Mouse (Mus musculus): ENCODE measurements at regions not wholly inside any gene's neighbourhood (a gene's known extent, or its start where the extent isn't known, plus 50 kb on each side); places are given as distances from the start of the nearest gene placed in this dataset.

DNA sequence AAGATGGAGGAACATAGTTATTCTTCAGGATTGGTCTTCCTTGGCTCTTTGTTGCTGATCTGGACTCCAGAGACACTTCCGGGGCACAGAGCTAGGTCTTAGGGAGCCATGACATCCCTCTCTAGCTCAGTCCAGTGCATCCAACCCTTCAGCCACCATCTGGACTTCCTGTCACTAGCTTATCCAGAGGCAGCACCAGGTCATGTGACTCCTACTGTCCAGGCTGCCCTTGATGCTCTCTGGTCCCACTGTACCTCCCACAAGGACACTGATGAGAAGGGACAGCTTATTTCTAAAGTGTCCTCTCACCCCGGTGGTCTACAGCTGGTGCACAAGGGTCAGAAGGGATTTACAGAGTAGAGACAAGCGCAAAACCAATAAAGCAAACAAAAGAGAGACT is 400.7 kb upstream of the Kcnab2 start:
- 75% methylated on average over 3 of the region's 3 CpGs for WGBS
- TF ChIP-seq POLR2A (IDR thresholded peaks at IDR 0.05; ENCODE audit: borderline replicate concordance, extremely low read depth, low read depth, low read length) (no peak), CTCF (IDR thresholded peaks at IDR 0.05; ENCODE audit: insufficient read depth, low read length) (no peak)

DNA sequence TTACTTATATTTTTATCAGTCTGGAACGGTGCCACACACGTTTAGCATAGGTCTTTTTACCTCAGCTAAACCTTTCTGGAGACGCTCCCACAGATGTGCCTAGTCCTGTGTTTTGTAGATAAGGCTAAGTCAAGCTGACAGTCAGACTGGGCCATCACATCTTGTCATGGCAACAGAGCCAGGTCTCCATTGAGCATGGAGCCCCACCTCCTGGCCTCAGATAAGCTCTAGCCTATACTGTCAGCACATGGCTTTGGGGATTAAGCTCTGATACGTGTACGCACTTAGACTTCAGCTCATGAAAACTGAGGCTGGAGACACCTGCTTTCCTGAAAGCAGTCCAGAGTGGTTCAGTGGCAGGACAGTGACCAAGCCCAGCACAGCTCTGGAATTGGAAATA is 392.4 kb upstream of the Kcnab2 start:
- DNase-seq: no peak
- Histone ChIP-seq H3K4me3 (replicated peaks; ENCODE audit: extremely low read depth, low read depth, low read length) (no peak overlapping the region), H3K4me1 (ENCODE audit: control insufficient read depth, insufficient read depth, low read length) (no peaks in the 10 kb centered on the region)
- TF ChIP-seq POLR2A (IDR thresholded peaks at IDR 0.05; ENCODE audit: borderline replicate concordance, extremely low read depth, low read depth, low read length): no peak
- TF ChIP-seq CTCF (IDR thresholded peaks at IDR 0.05; ENCODE audit: insufficient read depth, low read length): no peak
- WGBS: 73% methylated on average over 5 of the region's 5 CpGs

More for the DNA sequence above, 400.7 kb upstream of the Kcnab2 start:
- no peak for DNase-seq
- Histone ChIP-seq H3K4me3 (replicated peaks; ENCODE audit: extremely low read depth, low read depth, low read length) (no peak overlapping the region), H3K4me1 (ENCODE audit: control insufficient read depth, insufficient read depth, low read length) (no peaks in the 10 kb centered on the region)

DNA sequence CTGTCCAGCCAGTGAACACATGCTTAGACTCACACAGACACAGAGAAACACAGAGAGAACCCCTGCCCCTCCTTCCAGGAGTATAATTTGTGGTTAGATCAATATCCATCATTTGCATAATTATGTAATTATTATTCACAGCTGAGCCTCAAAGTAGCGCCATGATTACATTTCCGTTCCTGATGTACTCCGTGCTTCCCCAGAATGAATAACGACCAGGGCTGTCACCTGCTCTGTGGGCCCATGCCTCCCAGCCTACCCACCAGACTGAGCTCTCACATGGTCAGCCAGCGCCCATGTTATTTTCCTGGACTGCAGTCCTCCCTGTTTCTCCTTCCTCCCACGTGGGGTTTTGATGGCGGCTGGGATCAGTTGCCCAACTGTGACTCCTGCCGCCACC is 388.2 kb upstream of the Kcnab2 start:
- no peak for DNase-seq
- Histone ChIP-seq H3K4me1 (ENCODE audit: control insufficient read depth, insufficient read depth, low read length) (no peaks in the 10 kb centered on the region), H3K4me3 (replicated peaks; ENCODE audit: extremely low read depth, low read depth, low read length) (no peak overlapping the region)
- TF ChIP-seq POLR2A (IDR thresholded peaks at IDR 0.05; ENCODE audit: borderline replicate concordance, extremely low read depth, low read depth, low read length) (no peak), CTCF (IDR thresholded peaks at IDR 0.05; ENCODE audit: insufficient read depth, low read length) (no peak)
- WGBS: 86% methylated on average over 8 of the region's 8 CpGs

DNA sequence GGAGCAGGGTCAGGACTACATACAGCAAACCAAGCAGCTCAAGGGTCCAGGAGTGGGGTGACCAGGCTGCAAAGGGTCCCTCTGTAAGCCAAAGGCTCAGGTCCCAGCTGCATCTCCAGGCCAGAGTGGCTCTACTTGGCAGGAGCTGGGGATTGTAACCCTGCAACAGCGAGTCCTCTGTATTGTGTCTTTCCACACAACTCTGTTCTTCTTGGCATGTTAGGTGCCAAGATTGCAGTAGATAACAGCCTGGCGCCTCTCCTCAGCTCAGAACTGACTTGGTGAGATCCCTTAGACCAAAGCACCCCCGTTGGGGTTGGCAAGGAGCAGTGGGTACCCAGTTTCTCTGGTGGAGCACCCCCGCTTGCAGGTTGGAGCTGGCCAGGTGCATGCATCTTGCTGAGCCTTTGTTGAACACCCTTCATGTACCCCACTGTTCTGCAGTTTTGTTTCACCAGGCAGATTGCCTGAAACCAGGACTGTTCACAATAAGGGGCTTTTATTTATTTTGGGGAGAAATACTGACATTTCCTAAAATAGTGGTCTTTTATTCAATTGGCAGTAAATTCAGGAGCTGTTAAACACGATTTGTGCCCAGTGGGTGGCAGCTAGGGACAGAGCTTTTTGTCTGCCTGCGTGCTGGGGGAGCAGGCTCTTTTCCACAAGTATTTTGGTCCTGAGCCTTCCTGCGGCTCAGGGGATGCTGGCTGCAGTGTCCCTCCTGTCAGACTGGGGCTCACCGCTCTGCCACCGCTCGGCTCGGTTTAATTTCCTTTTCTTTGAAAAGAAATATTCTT is 385.3 kb upstream of the Kcnab2 start:
- no peak overlapping the region for H3K4me3 ChIP-seq (replicated peaks; ENCODE audit: extremely low read depth, low read depth, low read length)
- no peaks in the 10 kb centered on the region for H3K4me1 ChIP-seq (ENCODE audit: control insufficient read depth, insufficient read depth, low read length)
- no peak for DNase-seq
- 54% methylated on average over 11 of the region's 11 CpGs for WGBS
- TF ChIP-seq POLR2A (IDR thresholded peaks at IDR 0.05; ENCODE audit: borderline replicate concordance, extremely low read depth, low read depth, low read length) (no peak), CTCF (IDR thresholded peaks at IDR 0.05; ENCODE audit: insufficient read depth, low read length) (no peak)

DNA sequence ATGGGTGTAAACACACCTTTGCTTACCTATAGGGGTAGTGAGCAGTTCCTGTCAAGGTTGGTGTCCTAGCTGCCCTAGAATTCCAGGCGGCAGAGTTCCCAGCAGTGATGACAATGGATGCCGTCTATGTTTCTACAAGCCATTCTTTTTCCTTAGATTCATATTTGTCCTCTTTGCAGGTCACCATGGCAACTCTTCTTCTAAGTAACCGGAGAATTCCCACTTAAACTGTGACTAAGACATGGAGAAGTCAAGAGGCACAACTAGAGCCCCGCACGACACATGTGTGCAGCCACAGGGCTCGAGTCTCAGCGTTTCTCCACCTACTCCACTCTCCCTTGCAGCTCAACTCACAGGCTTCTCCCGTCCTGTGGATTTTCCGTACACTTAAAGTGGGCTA is 381.5 kb upstream of the Kcnab2 start:
- TF ChIP-seq POLR2A (IDR thresholded peaks at IDR 0.05; ENCODE audit: borderline replicate concordance, extremely low read depth, low read depth, low read length) (no peak), CTCF (IDR thresholded peaks at IDR 0.05; ENCODE audit: insufficient read depth, low read length) (no peak)
- 72% methylated on average over 9 of the region's 9 CpGs for WGBS

DNA sequence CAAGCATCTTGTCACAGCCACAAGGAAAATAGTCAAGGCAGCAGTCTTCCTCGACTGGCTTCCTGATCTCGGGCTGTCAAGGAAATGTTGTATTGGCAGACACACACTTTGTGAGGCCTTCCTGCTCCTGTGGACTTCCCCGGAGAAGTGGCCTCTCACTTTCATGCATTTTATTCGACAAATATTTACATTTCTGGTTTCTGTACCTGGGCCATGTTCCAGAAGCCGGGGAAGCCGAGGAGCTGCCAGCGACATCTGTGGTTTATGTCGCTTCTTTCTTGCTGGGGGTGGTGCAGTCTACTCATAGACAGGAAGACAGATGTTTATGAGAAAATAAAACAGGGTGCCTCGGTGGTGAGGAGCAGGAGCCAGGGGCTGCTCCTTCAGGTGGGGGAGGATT is 372.5 kb upstream of the Kcnab2 start:
- DNase-seq: no peak
- Histone ChIP-seq H3K4me1 (ENCODE audit: control insufficient read depth, insufficient read depth, low read length) (no peaks in the 10 kb centered on the region), H3K4me3 (replicated peaks; ENCODE audit: extremely low read depth, low read depth, low read length) (no peak overlapping the region)
- WGBS: 11% methylated on average over 9 of the region's 9 CpGs
- TF ChIP-seq POLR2A (IDR thresholded peaks at IDR 0.05; ENCODE audit: borderline replicate concordance, extremely low read depth, low read depth, low read length): no peak
- TF ChIP-seq CTCF (IDR thresholded peaks at IDR 0.05; ENCODE audit: insufficient read depth, low read length): no peak

More for the DNA sequence above, 381.5 kb upstream of the Kcnab2 start:
- no peak for DNase-seq
- H3K4me3 ChIP-seq (replicated peaks; ENCODE audit: extremely low read depth, low read depth, low read length): no peak overlapping the region
- H3K4me1 ChIP-seq (ENCODE audit: control insufficient read depth, insufficient read depth, low read length): no peaks in the 10 kb centered on the region

DNA sequence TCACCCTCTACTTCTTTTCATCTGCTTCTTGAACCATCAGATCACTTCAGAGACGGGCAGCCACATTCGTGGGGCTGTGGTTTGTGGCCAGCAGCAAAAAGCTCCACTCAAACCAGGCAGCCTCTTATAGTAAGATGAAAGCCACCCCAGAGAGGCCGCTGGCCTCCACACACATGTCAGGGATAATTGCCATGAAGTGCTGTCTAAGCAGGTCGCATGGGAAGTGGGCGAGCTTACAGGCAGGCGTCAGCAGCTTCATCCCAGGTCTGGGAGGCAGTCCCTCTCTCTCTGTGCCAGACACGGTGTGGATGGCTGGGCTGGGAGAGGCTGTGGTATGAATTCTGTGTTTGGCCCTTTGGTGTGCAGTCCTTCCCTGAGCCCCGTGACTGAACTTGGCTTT is 358.4 kb upstream of the Kcnab2 start:
- H3K4me3 ChIP-seq (replicated peaks; ENCODE audit: extremely low read depth, low read depth, low read length): no peak overlapping the region
- TF ChIP-seq POLR2A (IDR thresholded peaks at IDR 0.05; ENCODE audit: borderline replicate concordance, extremely low read depth, low read depth, low read length): no peak
- TF ChIP-seq CTCF (IDR thresholded peaks at IDR 0.05; ENCODE audit: insufficient read depth, low read length): no peak
- DNase-seq: no peak
- H3K4me1 ChIP-seq (ENCODE audit: control insufficient read depth, insufficient read depth, low read length): no peaks in the 10 kb centered on the region
- WGBS: 67% methylated on average over 8 of the region's 8 CpGs

DNA sequence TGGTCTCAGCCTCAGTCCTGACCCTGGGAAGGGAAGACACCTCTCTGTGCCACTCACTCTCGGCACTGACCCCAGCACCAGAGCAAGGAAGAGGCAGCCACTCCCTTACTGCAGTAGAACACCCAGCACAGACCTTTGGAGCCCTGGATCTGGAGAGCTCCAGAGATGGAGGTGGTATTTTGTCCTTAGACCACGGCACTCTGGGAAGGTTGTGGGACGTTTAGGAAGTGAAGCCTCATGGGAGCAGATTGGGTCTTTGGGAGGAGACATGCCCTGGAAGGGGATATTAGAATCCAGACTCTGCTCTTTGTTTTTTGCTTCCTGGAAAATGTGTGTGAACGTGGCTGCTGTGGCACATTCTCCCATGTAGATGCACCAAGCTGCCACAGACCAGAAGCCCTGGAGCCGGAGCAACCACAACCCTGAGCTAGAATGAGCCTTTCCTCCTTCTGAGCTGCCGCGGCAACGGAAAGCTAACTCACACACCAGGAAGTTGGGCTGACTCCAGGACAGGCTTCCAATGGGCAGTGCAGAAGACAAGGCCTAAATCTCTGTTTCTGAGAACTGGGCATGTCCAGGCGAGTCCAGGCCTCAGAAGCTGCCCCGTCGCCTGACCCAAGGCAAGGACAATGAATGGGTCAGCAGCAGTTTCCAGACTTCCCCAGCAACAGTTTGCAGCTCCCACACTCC is 356.9 kb upstream of the Kcnab2 start:
- 63% methylated on average over 11 of the region's 11 CpGs for WGBS
- H3K4me3 ChIP-seq (replicated peaks; ENCODE audit: extremely low read depth, low read depth, low read length): no peak overlapping the region
- no peaks in the 10 kb centered on the region for H3K4me1 ChIP-seq (ENCODE audit: control insufficient read depth, insufficient read depth, low read length)
- TF ChIP-seq CTCF (IDR thresholded peaks at IDR 0.05; ENCODE audit: insufficient read depth, low read length) (no peak), POLR2A (IDR thresholded peaks at IDR 0.05; ENCODE audit: borderline replicate concordance, extremely low read depth, low read depth, low read length) (no peak)
- no peak for DNase-seq

DNA sequence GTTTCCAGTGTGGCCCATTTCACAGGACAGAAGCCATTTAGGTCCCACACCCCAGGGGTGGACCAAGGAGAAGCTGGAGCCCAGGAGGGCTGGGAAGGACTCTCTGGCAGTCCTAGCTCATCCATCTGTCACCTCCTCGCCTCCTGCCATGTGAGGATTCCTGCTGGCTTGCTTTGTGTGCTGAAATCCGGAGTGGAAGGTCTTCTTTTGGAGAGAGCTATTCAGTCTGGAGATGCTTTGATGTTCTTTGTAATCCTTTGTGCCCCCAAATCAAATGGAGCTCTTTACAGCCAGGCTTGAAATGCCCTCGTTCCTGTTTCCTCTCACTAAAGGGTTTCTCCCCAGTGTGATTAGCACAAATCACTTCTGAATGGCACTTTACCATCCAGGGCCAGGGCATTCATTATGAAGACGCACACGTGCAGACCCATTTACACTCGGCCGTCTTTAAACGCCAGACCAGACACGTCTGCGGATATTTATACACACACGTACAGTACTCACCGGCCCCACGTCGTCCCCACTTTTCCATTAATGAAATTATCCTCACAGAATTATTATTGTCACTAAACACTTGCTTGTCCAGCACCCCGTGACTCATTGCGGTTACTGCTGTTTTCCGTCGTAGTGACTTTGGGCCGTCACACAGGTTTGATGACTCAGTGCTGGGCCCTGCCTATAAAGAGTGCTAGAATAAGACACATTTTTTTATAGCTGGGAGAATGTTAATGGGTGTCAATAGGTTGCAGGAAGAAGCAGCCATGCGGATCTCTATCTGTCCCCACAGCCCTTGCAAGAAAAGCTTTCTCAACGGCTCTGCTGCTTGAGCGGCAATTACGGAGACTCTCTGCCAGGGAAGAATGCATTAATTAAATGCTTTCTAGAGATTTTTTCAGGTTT is 356.0 kb upstream of the Kcnab2 start:
- DNase-seq: no peak
- WGBS: 65% methylated on average over 23 of the region's 23 CpGs
- TF ChIP-seq POLR2A (IDR thresholded peaks at IDR 0.05; ENCODE audit: borderline replicate concordance, extremely low read depth, low read depth, low read length) (no peak), CTCF (IDR thresholded peaks at IDR 0.05; ENCODE audit: insufficient read depth, low read length) (no peak)
- Histone ChIP-seq H3K4me3 (replicated peaks; ENCODE audit: extremely low read depth, low read depth, low read length) (no peak overlapping the region), H3K4me1 (ENCODE audit: control insufficient read depth, insufficient read depth, low read length) (no peaks in the 10 kb centered on the region)
